Mouse (Mus musculus) layer of hippocampus, adult 11-12 months (tissue): ENCODE measurements around the gene Frmd4b.

Experiments
- DNase-seq: peaks from one replicate; pipeline ENCODE4 v3.0.0; 2022; ENCODE audit warnings: low spot score

The Frmd4b gene

DNA sequence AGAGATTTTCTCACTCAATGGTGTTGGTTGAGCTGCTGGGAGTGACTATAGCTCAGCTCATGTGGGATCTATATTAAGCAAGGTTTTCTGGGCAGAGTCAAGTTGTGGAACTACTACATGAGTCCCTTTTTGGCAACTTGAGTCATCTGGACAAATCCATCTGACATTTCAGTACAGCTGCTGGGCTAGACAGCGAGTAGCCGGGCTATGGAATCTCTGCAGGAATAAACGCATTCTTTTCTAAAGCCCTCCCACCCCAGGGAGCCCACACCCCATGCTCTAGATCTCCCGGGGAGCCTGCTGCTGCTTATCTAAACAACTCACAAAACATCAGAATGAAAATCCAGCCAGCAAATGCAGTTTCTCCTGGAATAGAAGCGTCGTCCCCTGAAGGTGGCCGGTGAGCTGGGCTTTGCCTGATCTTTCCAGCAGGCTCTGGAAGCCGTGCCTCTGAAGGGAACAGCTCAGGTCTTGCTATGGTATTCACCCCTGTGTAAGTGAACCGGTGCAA, 364.6 kb downstream of the Frmd4b start, which contains the start of gene Lmod3:
Gene Lmod3 (minus strand): TSS at position 49 of the 511 bp plus-strand sequence.
- DNase-seq, result no peak

DNA sequence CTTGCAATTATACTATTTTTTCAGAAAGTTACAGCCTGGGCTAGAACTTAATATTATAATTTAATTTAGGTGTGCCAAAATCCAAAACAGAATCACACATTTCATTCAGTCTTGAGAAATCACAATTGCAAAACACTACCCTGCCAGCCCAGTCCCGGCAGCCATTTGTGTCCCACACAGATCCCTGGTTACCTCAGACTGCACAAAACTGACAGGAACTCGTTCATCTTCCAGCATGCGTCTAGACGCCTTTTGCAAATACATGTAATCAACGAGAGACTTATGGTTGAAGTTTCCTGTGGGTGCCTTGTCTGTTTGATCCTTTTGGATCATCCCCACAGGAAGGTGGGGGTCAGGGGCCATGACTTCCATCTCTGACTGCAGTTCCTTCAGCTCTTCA, 365.3 kb downstream of the Frmd4b start:
- no peak for DNase-seq

DNA sequence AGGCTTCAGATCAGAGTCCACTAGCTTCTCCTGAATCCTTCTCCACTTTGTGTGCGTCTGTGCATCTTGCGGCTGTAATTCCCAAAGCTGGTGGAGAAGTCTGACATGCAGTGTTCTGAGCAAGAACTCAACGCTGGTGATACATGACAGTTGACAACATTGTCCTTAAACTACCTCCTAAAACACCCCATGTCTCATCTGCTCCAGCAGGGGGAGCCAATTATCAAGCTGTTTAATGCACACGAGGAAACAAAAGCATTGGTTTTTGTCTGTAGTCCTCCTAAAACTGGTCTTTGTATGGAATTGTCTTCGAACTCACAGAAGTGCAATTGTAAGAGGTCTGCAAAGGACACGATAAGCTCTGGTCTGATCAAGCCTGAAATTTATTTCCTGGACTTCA, 366.4 kb downstream of the Frmd4b start:
- DNase-seq, result peak; percentile 70

DNA sequence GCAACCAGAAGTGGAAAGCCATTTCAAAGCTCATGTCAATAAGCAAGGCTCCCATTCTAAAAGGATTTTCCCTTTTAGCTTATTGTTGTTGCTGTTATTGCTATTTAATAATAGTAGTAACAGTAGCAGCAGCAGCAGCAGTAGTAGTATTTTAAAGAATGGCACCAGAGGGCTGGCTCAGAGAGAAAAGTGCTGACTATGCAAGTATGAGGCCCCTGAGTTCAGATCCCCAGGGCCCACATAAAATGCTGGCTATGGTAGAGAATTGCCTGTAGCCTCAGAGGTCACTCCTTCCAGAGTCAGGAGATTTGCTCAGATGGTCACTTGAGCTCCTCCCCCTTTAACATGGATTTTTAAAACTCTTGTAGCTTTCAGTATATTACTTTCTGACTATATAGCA, 372.1 kb downstream of the Frmd4b start:
- no peak for DNase-seq

DNA sequence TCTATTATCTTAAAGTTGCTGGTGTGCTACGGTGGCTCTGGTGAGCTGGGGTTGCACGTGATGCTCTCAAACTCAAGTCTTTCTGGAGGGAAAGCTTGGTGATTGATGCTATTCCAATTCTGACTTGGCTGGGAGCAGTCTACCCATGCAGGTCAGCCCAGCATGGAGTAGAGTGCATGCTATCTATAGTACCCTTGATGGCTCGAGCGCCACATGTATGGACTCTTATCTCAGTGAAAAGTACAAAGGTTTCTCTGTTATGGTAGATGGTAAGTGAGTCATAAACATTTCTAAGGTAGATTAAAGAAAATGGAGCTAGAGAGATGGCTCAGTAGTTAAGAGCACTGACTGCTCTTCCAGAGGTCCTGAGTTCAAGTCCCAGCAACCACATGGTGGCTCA, 374.8 kb downstream of the Frmd4b start:
- no peak for DNase-seq

DNA sequence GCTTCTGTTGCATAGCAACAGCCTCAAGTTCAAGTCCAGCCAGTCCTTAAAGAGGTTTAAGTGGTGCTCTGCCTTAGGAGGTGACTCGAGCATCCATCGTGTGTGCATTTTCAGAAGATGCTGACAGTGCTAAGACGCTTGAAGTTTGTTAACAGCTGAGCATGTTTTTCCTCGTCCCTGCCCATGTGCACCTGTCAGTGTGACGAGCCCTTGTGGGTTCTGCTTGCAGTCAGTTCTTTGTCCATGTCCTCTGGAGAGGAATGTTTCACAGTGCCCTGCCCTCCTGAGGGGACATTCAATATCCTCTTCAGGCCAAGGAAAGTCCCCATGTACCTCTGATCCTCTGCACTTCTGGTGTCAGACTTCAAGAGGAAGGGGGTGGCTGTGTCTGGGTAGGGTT, 377.2 kb downstream of the Frmd4b start:
- DNase-seq, result no peak

DNA sequence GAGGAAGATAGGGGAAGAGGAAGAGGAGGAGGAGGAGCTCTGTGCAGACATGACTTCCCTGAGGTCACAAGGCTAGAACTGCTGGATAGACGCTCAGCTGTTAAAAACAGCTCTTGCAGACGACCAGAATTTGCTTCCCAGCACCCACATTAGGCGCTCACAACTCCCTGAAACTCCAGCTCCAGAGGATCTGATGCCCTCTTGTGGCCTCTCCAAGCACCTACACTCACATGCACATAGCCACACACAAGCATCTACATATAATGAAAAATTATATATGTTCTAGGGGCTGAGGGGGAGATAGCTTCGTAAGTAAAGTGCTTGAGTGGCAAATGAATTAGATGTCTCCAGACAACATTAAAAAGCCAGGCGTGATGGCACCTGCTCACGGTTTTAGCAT, 378.0 kb downstream of the Frmd4b start:
- DNase-seq, result no peak
